In genomic region chr2:149768551-149768950, GRCm38 (mm10) we compare ENCODE assay signal across 15 mouse cellular contexts.
DNase-seq lines count a peak whose midpoint lies in the region; ATAC-seq and TF ChIP-seq lines count a peak whose summit lies in the region.
"Had no signal": no experiment of that assay in that cellular context is flagged by ENCODE, and none has a peak within 500 bp of the region (broad histone marks: within the 10 kb centered on the region; RNA-seq: fewer than 3 reads in every experiment).

No protein-coding gene starts in this region.

- no peak overlapping the region for H3K27ac ChIP-seq in forebrain, postnatal 0 days (ENCODE audit: low read depth, low read length)
- H3K27ac ChIP-seq: hindbrain, embryonic 13.5 days; liver, embryonic 13.5 days had no signal

- H3K4me2 ChIP-seq in forebrain, postnatal 0 days (ENCODE audit: low read depth) = no peak overlapping the region
- H3K4me2 ChIP-seq: hindbrain, embryonic 13.5 days; liver, embryonic 13.5 days had no signal

- no peak overlapping the region for H3K4me3 ChIP-seq in forebrain, postnatal 0 days (ENCODE audit: low read depth, low read length)
- H3K4me3 ChIP-seq: erythroblast, embryonic 14.5 days; hindbrain, embryonic 13.5 days; liver, embryonic 13.5 days had no signal

- peak; percentile 92 for DNase-seq in brain, adult 2 months (ENCODE audit: low read depth, low spot score)
- peak; percentile 72 for DNase-seq in forebrain, postnatal 0 days
- peak; percentile 66 to 84 for DNase-seq in layer of hippocampus, adult 8-10 months (ENCODE audit: low spot score in 2 of 2)
- peak; percentile 85 to 86 for DNase-seq in left cerebral cortex, adult 9 months (ENCODE audit: low spot score in 2 of 2)
- DNase-seq in liver = no peak
- no peak for DNase-seq in urinary bladder, postnatal 4 days (ENCODE audit: low spot score in 2 of 2)
- DNase-seq in ovary, adult 18-20 months (ENCODE audit: low spot score) = no peak
- DNase-seq: adrenal gland, postnatal 10 days; cerebellum, adult 11-12 months; liver, embryonic 13.5 days had no signal

- H3K4me1 ChIP-seq in forebrain, postnatal 0 days (ENCODE audit: insufficient read depth) = no peaks in the 10 kb centered on the region; the same call in 1 of the 2 replicates
- H3K4me1 ChIP-seq: hindbrain, embryonic 13.5 days; liver, embryonic 13.5 days had no signal

- TF ChIP-seq CTCF in forebrain, postnatal 0 days (IDR thresholded peaks at IDR 0.05; ENCODE audit: low read depth) = no peak

- peak; percentile 97 for ATAC-seq in forebrain, postnatal 0 days
- ATAC-seq in erythroid progenitor cell, adult 5-6 weeks (replicated peaks; ENCODE audit: low FRiP score, poor library complexity, severe bottlenecking) = no peak
- ATAC-seq: lung, postnatal 0 days had no signal

- H3K27me3 ChIP-seq in forebrain, postnatal 0 days (ENCODE audit: insufficient read depth, low read length) = no peaks in the 10 kb centered on the region
- H3K27me3 ChIP-seq: hindbrain, embryonic 13.5 days; liver, embryonic 13.5 days had no signal

- no peaks in the 10 kb centered on the region for H3K36me3 ChIP-seq in forebrain, postnatal 0 days (ENCODE audit: insufficient read depth)
- H3K36me3 ChIP-seq: G1E; hindbrain, embryonic 13.5 days; liver, embryonic 13.5 days had no signal

- H3K9me3 ChIP-seq in forebrain, postnatal 0 days (ENCODE audit: low read length) = no peaks in the 10 kb centered on the region
- H3K9me3 ChIP-seq: G1E; hindbrain, embryonic 13.5 days; liver, embryonic 13.5 days had no signal

- no peak overlapping the region for H3K9ac ChIP-seq in forebrain, postnatal 0 days
- H3K9ac ChIP-seq: hindbrain, embryonic 13.5 days; liver, embryonic 13.5 days had no signal

- WGBS in forebrain, postnatal 0 days = 68% methylated on average over 2 of the region's 2 CpGs

Comparison
In these comparisons a context has a peak if more than half of its experiments do, and no peak if none do; other contexts are left out.
1. DNase-seq: peak in brain, adult 2 months (single experiment), forebrain, postnatal 0 days (single experiment), layer of hippocampus, adult 8-10 months (2 of 2) and left cerebral cortex, adult 9 months (2 of 2); none in liver (single experiment), urinary bladder, postnatal 4 days (0 of 2) and ovary, adult 18-20 months (single experiment).